Mouse (Mus musculus): Measurements from ENCODE around the gene Dbx1.

GRCm38 (mm10) chr7:49589635-49590034 is 47.0 kb downstream of the Dbx1 start:
- TF ChIP-seq CTCF (conservative IDR thresholded peaks at IDR 0.05; ENCODE audit: low read length) (no peak), POU5F1 (IDR thresholded peaks at IDR 0.05; ENCODE audit: borderline replicate concordance, low read length) (no peak)

All from E14TG2a.4 (cell line).